In the genomic region with DNA sequence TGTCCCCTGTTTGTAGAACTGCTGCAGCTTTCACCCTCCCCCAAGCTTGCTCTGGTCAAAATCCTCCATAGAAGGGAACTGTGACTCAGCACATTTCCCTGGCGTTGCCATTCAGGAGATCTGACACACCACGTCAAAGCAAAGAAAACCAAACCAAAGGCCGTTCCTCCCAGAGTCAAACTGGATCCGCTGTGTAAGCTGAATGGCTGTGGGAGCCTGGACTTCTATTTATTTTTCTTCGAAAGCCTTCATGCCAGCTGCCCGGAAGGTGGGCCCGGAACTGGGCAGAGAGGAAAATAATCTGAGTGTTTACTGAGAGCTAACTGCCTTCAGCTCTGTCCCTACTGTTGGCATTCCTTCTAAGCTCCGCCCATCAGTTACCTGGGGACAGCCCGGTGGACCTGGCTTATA, we compare ENCODE assay signal across 8 mouse cellular contexts. TPM values are rescaled to one million over a fixed set of nuclear protein-coding genes. Genes with fewer than 3 reads are reported as not detected.
A peak's percentile ranks its signal among the peaks of the same experiment; 100 is the strongest.
DNase-seq lines count a peak whose midpoint lies in the region; ATAC-seq and TF ChIP-seq lines count a peak whose summit lies in the region.

No protein-coding gene starts in this region.

- H3K9me3 ChIP-seq in embryonic facial prominence, embryonic 10.5 days: no peaks in the 10 kb centered on the region
- H3K9me3 ChIP-seq in intestine, postnatal 0 days (ENCODE audit: control insufficient read depth): no peaks in the 10 kb centered on the region
- no peaks in the 10 kb centered on the region for H3K9me3 ChIP-seq in lung, embryonic 16.5 days (ENCODE audit: control insufficient read depth, low read length)

- TF ChIP-seq CTCF in intestine, postnatal 0 days (IDR thresholded peaks at IDR 0.05; ENCODE audit: low read depth): no peak

- WGBS in embryonic facial prominence, embryonic 10.5 days: 47% methylated on average over 9 of the region's 9 CpGs
- 13% methylated on average over 9 of the region's 9 CpGs for WGBS in intestine, postnatal 0 days
- 17% methylated on average over 9 of the region's 9 CpGs for WGBS in lung, embryonic 16.5 days

- H3K36me3 ChIP-seq in embryonic facial prominence, embryonic 10.5 days (replicated peaks): no peaks in the 10 kb centered on the region
- no peaks in the 10 kb centered on the region for H3K36me3 ChIP-seq in intestine, postnatal 0 days (ENCODE audit: control insufficient read depth, insufficient read depth)
- 0 out of 2 replicates have a peak, but pooled peaks cover 2% of the 10 kb centered on the region for H3K36me3 ChIP-seq in lung, embryonic 16.5 days (ENCODE audit: control insufficient read depth, insufficient read depth, low read length)

- peak overlapping the region; percentile 46 for H3K4me2 ChIP-seq in intestine, postnatal 0 days (replicated peaks; ENCODE audit: low read depth)
- H3K4me2 ChIP-seq in lung, embryonic 16.5 days (ENCODE audit: low read depth, low read length): peak overlapping the region; percentile 47; the same call in 1 of the 2 replicates

- H3K9ac ChIP-seq in intestine, postnatal 0 days (ENCODE audit: low read depth, low read length): no peak overlapping the region
- H3K9ac ChIP-seq in lung, embryonic 16.5 days (ENCODE audit: low read length): peak overlapping the region; percentile 20; the same call in 1 of the 2 replicates

- H3K27me3 ChIP-seq in embryonic facial prominence, embryonic 10.5 days (replicated peaks; ENCODE audit: low read depth, poor library complexity, severe bottlenecking): no peaks in the 10 kb centered on the region
- H3K27me3 ChIP-seq in intestine, postnatal 0 days (replicated peaks; ENCODE audit: control insufficient read depth, insufficient read depth, low read length): no peaks in the 10 kb centered on the region
- no peaks in the 10 kb centered on the region for H3K27me3 ChIP-seq in lung, embryonic 16.5 days (ENCODE audit: control insufficient read depth, insufficient read depth, low read depth, low read length)

- peak; percentile 71 for ATAC-seq in intestine, postnatal 0 days
- peak; percentile 71 for ATAC-seq in lung, embryonic 16.5 days (ENCODE audit: low read depth)

- H3K4me3 ChIP-seq in embryonic facial prominence, embryonic 10.5 days: no peak overlapping the region
- H3K4me3 ChIP-seq in intestine, postnatal 0 days (ENCODE audit: low read depth, low read length): no peak overlapping the region
- 0 out of 2 replicates have a peak overlapping the region, but pooled peaks have one; percentile 5 for H3K4me3 ChIP-seq in lung, embryonic 16.5 days (ENCODE audit: low read length)

- peak; percentile 44 for DNase-seq in urinary bladder, postnatal 14 days (ENCODE audit: low spot score)
- DNase-seq in urinary bladder, postnatal 4 days (ENCODE audit: low spot score in 2 of 2): no peak
- DNase-seq in embryonic facial prominence, embryonic 10.5 days (ENCODE audit: low spot score): peak; percentile 35
- DNase-seq in thymus, postnatal 4 days: no peak
- DNase-seq in cerebellum, adult 9-10 months: no peak
- DNase-seq in spleen, adult 18-20 months: no peak

- peaks cover 20% of the 10 kb centered on the region for H3K4me1 ChIP-seq in embryonic facial prominence, embryonic 10.5 days
- H3K4me1 ChIP-seq in intestine, postnatal 0 days (replicated peaks; ENCODE audit: control insufficient read depth, insufficient read depth, low read length): no peaks in the 10 kb centered on the region
- peaks cover 8% of the 10 kb centered on the region for H3K4me1 ChIP-seq in lung, embryonic 16.5 days (replicated peaks; ENCODE audit: control insufficient read depth, insufficient read depth, low read length)

- no peak overlapping the region for H3K27ac ChIP-seq in embryonic facial prominence, embryonic 10.5 days (replicated peaks)
- no peak overlapping the region for H3K27ac ChIP-seq in intestine, postnatal 0 days (ENCODE audit: low read depth, low read length)
- H3K27ac ChIP-seq in lung, embryonic 16.5 days (ENCODE audit: low read length): no peak overlapping the region

RNA-seq across cellular contexts. Expression of a gene that starts 42.9 kb away (rescaled TPM):
- polyA plus RNA-seq in embryonic facial prominence, embryonic 10.5 days (2016; fragmentation: Nextera tagmentation; extraction: Ambion mirVana): 0.24 and 0.26 TPM in 2 replicates
- 0.52 and 0.78 TPM in 2 replicates for polyA plus RNA-seq in intestine, postnatal 0 days (2015; fragmentation: Nextera tagmentation; extraction: Ambion mirVana)
- 5.7 and 7.6 TPM in 2 replicates for polyA plus RNA-seq in lung, embryonic 16.5 days (2015; fragmentation: Nextera tagmentation; extraction: Ambion mirVana)

Comparison
In these comparisons a context has a peak if more than half of its experiments do, and no peak if none do; other contexts are left out.
1. DNase-seq: peak in urinary bladder, postnatal 14 days (single experiment) and embryonic facial prominence, embryonic 10.5 days (single experiment); none in urinary bladder, postnatal 4 days (0 of 2), thymus, postnatal 4 days (single experiment), cerebellum, adult 9-10 months (single experiment) and spleen, adult 18-20 months (0 of 2).